8 mouse cellular contexts compared by ENCODE assay signal in the genomic region with DNA sequence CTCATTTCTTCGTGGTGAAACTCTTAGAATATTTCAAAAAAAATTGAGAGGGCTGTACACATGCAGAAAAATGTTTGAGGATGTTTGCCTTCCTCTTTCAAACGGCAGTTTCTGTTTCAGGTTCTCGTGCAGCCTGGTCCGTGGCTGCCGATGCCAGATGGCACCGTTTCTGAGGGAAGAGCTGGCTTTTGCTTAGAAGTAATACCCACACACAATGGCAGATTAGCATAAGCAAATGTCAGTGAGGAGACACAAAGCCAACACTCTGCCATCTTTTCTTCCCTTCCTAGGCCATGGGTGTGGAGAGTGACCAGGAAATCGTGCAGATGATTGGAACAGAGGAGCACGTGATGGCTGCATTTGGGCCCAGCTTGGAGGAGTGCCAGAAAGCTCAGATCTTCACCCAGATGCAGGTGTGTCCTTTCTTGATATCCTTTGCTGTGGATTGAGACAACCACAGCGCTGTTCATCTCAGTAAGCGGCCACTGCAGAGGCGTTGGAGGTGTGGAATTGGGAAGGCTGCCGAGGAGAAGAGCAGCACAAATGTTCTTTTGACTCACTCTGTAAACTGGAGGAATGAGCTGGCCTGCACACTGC. TPM values are rescaled to one million over a fixed set of nuclear protein-coding genes. Genes with fewer than 3 reads are reported as not detected.
DNase-seq lines count a peak whose midpoint lies in the region; ATAC-seq and TF ChIP-seq lines count a peak whose summit lies in the region.

No protein-coding gene starts in this region.

- no peak overlapping the region for H3K9ac ChIP-seq in hindbrain, embryonic 15.5 days
- no peak overlapping the region for H3K9ac ChIP-seq in hindbrain, embryonic 11.5 days (ENCODE audit: low read depth, low read length)
- no peak overlapping the region for H3K9ac ChIP-seq in midbrain, embryonic 13.5 days (replicated peaks)
- H3K9ac ChIP-seq in intestine, embryonic 15.5 days, result no peak overlapping the region

- peak; percentile 56; the same call in 1 of the 2 replicates for ATAC-seq in hindbrain, embryonic 15.5 days (ENCODE audit: low FRiP score, low read depth)
- ATAC-seq in hindbrain, embryonic 11.5 days (ENCODE audit: low FRiP score), result no peak
- peak; percentile 53 for ATAC-seq in common myeloid progenitor, adult 5-6 weeks (replicated peaks; ENCODE audit: low read depth, poor library complexity, severe bottlenecking)
- ATAC-seq in midbrain, embryonic 13.5 days, result peak; percentile 72
- ATAC-seq in intestine, embryonic 15.5 days, result no peak

- no peaks in the 10 kb centered on the region for H3K9me3 ChIP-seq in hindbrain, embryonic 15.5 days
- H3K9me3 ChIP-seq in hindbrain, embryonic 11.5 days (ENCODE audit: control insufficient read depth, low read length), result no peaks in the 10 kb centered on the region
- no peaks in the 10 kb centered on the region for H3K9me3 ChIP-seq in midbrain, embryonic 13.5 days
- H3K9me3 ChIP-seq in intestine, embryonic 15.5 days, result no peaks in the 10 kb centered on the region

- H3K4me1 ChIP-seq in hindbrain, embryonic 15.5 days (replicated peaks), result peaks cover 6% of the 10 kb centered on the region; the same call in 1 of the 2 replicates
- H3K4me1 ChIP-seq in hindbrain, embryonic 11.5 days (replicated peaks; ENCODE audit: control insufficient read depth, insufficient read depth, low read length), result no peaks in the 10 kb centered on the region
- peaks cover 9% of the 10 kb centered on the region for H3K4me1 ChIP-seq in midbrain, embryonic 13.5 days (replicated peaks)
- no peaks in the 10 kb centered on the region for H3K4me1 ChIP-seq in intestine, embryonic 15.5 days (replicated peaks)

- intact Hi-C loops in left cerebral cortex, adult 2 months (cut with DNase I), result loop anchor here (1.0 to 5.0 kb wide), 3 partner anchors 271 to 456 kb away; partner anchors contain the start of genes Fhl4, Ric8b and Tmem263

- peak overlapping the region; percentile 48; the same call in 1 of the 2 replicates for H3K27ac ChIP-seq in hindbrain, embryonic 15.5 days (replicated peaks)
- H3K27ac ChIP-seq in hindbrain, embryonic 11.5 days (ENCODE audit: low read depth, low read length), result no peak overlapping the region
- peak overlapping the region; percentile 58 for H3K27ac ChIP-seq in left cerebral cortex, adult 2 months
- peak overlapping the region; percentile 30; the same call in 1 of the 2 replicates for H3K27ac ChIP-seq in midbrain, embryonic 13.5 days
- no peak overlapping the region for H3K27ac ChIP-seq in intestine, embryonic 15.5 days

- no peak for TF ChIP-seq CTCF in left cerebral cortex, adult 2 months (IDR thresholded peaks at IDR 0.05)

- no peak for DNase-seq in hindbrain, embryonic 11.5 days (ENCODE audit: low spot score)
- peak; percentile 34 to 73 for DNase-seq in left cerebral cortex, adult 2 months (ENCODE audit: extremely low spot score in 1 of 2, low spot score in 2 of 2)
- DNase-seq in telencephalon, adult 2 months (ENCODE audit: low read depth, low spot score), result peak; percentile 72
- DNase-seq in adrenal gland, adult 18-20 months (ENCODE audit: low spot score in 2 of 2), result no peak

- WGBS in hindbrain, embryonic 15.5 days, result 58% methylated on average over 12 of the region's 12 CpGs
- WGBS in hindbrain, embryonic 11.5 days, result 90% methylated on average over 12 of the region's 12 CpGs
- WGBS in midbrain, embryonic 13.5 days, result 75% methylated on average over 12 of the region's 12 CpGs
- WGBS in intestine, embryonic 15.5 days, result 85% methylated on average over 12 of the region's 12 CpGs

- no peak overlapping the region for H3K4me2 ChIP-seq in hindbrain, embryonic 15.5 days
- H3K4me2 ChIP-seq in hindbrain, embryonic 11.5 days (replicated peaks; ENCODE audit: low read depth, low read length), result no peak overlapping the region
- H3K4me2 ChIP-seq in midbrain, embryonic 13.5 days (replicated peaks), result no peak overlapping the region
- no peak overlapping the region for H3K4me2 ChIP-seq in intestine, embryonic 15.5 days (replicated peaks)

- H3K36me3 ChIP-seq in hindbrain, embryonic 15.5 days, result peaks cover 11% of the 10 kb centered on the region
- H3K36me3 ChIP-seq in hindbrain, embryonic 11.5 days (ENCODE audit: control insufficient read depth, insufficient read depth, low read length), result no peaks in the 10 kb centered on the region
- peaks cover 29% of the 10 kb centered on the region for H3K36me3 ChIP-seq in midbrain, embryonic 13.5 days
- H3K36me3 ChIP-seq in intestine, embryonic 15.5 days, result 0 out of 2 replicates have a peak, but pooled peaks cover 5% of the 10 kb centered on the region

- H3K27me3 ChIP-seq in hindbrain, embryonic 15.5 days, result no peaks in the 10 kb centered on the region
- H3K27me3 ChIP-seq in hindbrain, embryonic 11.5 days (ENCODE audit: control insufficient read depth, insufficient read depth, low read length), result no peaks in the 10 kb centered on the region
- H3K27me3 ChIP-seq in midbrain, embryonic 13.5 days, result no peaks in the 10 kb centered on the region
- no peaks in the 10 kb centered on the region for H3K27me3 ChIP-seq in intestine, embryonic 15.5 days (replicated peaks)

- no peak overlapping the region for H3K4me3 ChIP-seq in hindbrain, embryonic 15.5 days
- no peak overlapping the region for H3K4me3 ChIP-seq in hindbrain, embryonic 11.5 days (ENCODE audit: low read depth, low read length)
- no peak overlapping the region for H3K4me3 ChIP-seq in left cerebral cortex, adult 2 months
- H3K4me3 ChIP-seq in midbrain, embryonic 13.5 days (replicated peaks), result no peak overlapping the region
- no peak overlapping the region for H3K4me3 ChIP-seq in intestine, embryonic 15.5 days (replicated peaks)

RNA-seq across cellular contexts. Expression of gene Polr3b, which starts 24.5 kb away (rescaled TPM):
- 13.7 and 15.0 TPM in 2 replicates for polyA plus RNA-seq in hindbrain, embryonic 15.5 days (2015; fragmentation: Nextera tagmentation; extraction: Ambion mirVana)
- 18.2 and 19.5 TPM in 2 replicates for polyA plus RNA-seq in hindbrain, embryonic 11.5 days (2014; fragmentation: Nextera tagmentation; extraction: Ambion mirVana)
- 41.5 and 45.5 TPM in 2 replicates for total RNA-seq in common myeloid progenitor, adult 5-6 weeks (2017)
- 10 to 100 TPM; 15.4 to 17.1 TPM for total RNA-seq in left cerebral cortex, adult 2 months (2021)
- 17.2 and 18.6 TPM in 2 replicates for polyA plus RNA-seq in midbrain, embryonic 13.5 days (2015; fragmentation: Nextera tagmentation; extraction: Ambion mirVana)
- 11.3 and 11.6 TPM in 2 replicates for polyA plus RNA-seq in intestine, embryonic 15.5 days (2015; fragmentation: Nextera tagmentation; extraction: Ambion mirVana)
- total RNA-seq in adrenal gland, adult 18-20 months (2021), result 10 to 100 TPM; 15.3 to 28.2 TPM

Comparison
In these comparisons a context has a peak if more than half of its experiments do, and no peak if none do; other contexts are left out.
1. ATAC-seq: peak in hindbrain, embryonic 15.5 days (single experiment), common myeloid progenitor, adult 5-6 weeks (single experiment) and midbrain, embryonic 13.5 days (single experiment); none in hindbrain, embryonic 11.5 days (single experiment) and intestine, embryonic 15.5 days (single experiment).
2. H3K27ac ChIP-seq: peak in hindbrain, embryonic 15.5 days (single experiment), left cerebral cortex, adult 2 months (single experiment) and midbrain, embryonic 13.5 days (single experiment); none in hindbrain, embryonic 11.5 days (single experiment) and intestine, embryonic 15.5 days (single experiment).
3. DNase-seq: peak in left cerebral cortex, adult 2 months (2 of 2) and telencephalon, adult 2 months (single experiment); none in hindbrain, embryonic 11.5 days (single experiment) and adrenal gland, adult 18-20 months (0 of 2).